Mouse (Mus musculus) heart, adult 2 months (tissue): ENCODE measurements at regions not wholly inside any gene's neighbourhood (a gene's known extent, or its start where the extent isn't known, plus 50 kb on each side); places are given as distances from the start of the nearest gene placed in this dataset.

ENCODE experiments used
- CTCF ChIP-seq: fragments of 200-600 bp; IDR thresholded peaks from 2 replicates; pipeline ENCODE4 v1.8.1; 2022; ENCODE audit warnings: antibody characterized with exemption, mild to moderate bottlenecking, moderate library complexity
- POLR2A ChIP-seq: fragments of 200-500 bp; IDR thresholded peaks from 2 replicates; pipeline ENCODE4 v1.6.1; 2011; ENCODE audit warnings: mild to moderate bottlenecking, low read depth, low read length, control low read depth; ENCODE audit not compliant: insufficient read depth

DNA sequence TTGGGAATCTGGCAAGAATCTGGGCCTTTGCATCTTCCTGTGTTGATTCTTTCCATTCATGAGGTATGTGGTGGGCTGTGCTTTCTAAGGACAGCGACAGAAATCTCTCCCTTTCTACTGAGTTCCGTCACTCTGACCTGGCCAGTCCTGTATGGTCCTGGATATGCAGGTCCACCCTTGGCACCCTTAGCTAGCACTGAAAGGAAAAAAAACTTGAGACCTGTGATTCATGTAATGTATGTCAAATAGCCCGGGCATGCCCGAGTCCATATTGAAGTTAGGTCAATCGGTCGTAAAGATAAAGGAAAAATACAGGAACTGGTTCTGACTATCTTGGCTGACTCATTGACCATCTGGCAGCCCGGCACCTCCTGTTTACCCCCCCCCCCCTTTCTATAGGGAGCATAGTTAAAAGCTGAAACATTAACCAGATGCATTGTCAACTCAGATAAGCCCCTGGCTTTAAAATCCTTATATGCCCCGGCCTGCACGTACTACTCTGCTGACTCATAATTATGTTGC lies 57.7 kb upstream of the Spin1 start:
- TF ChIP-seq CTCF: no peak
- TF ChIP-seq POLR2A: no peak
